Mouse (Mus musculus): ENCODE measurements around the gene Gm49321.
A peak's percentile ranks its signal among the peaks of the same experiment; 100 is the strongest.

- TF ChIP-seq CTCF (IDR thresholded peaks at IDR 0.05; ENCODE audit: borderline replicate concordance, insufficient read depth, low read length) (peak; percentile 43; the same call in 1 of the 2 replicates), POLR2A (IDR thresholded peaks at IDR 0.05; ENCODE audit: low read depth, low read length) (no peak)
Measured at GRCm38 (mm10) chr12:73989594-73989993, 52.1 kb downstream of the Gm49321 start.
